Mouse (Mus musculus) megakaryocyte, embryonic 14.5 days (primary cell): Measurements from ENCODE around the gene Rad17.

Experiments used
- FLI1 ChIP-seq: IDR thresholded peaks from 2 replicates; pipeline ENCODE4 v1.6.1; 2012; ENCODE audit warnings: low read length, inconsistent platforms, mixed read lengths
- GATA1 ChIP-seq: IDR thresholded peaks from 3 replicates; pipeline ENCODE4 v1.6.1; 2012; ENCODE audit warnings: mixed read lengths, low read length, inconsistent platforms, borderline replicate concordance

DNA sequence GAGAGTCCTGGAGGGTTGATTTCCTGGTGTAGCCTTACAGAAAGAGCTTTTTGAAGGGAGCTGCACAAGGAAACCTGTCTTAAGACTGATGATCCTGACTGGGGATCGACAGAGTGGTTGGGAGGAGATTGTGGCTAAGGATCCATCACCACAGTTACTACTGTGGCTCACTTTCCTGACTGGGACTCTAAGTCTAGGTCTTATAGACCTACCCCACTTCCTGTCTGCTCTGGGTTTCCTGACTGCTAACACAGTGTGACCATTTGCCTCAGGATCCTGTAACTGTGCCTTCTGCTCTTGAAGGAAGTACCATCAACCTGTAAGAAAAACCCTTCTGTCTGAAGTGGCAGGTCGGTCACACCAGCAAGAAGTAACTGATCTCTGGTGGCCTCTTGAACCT is 80.1 kb downstream of the Rad17 start:
- TF ChIP-seq GATA1 (no peak), FLI1 (no peak)
